Mouse (Mus musculus) left cerebral cortex, adult 11 months (tissue): ENCODE measurements around the gene Ip6k1.
"Not testable (repeated sequence)": the region's sequence is repeated elsewhere in the genome, so short reads cannot be mapped to it uniquely, and the experiment has no call there.

ENCODE experiments used
- DNase-seq: peaks from one replicate; pipeline ENCODE4 v3.0.0; 2022; ENCODE audit warnings: low spot score

Ip6k1 gene

DNA sequence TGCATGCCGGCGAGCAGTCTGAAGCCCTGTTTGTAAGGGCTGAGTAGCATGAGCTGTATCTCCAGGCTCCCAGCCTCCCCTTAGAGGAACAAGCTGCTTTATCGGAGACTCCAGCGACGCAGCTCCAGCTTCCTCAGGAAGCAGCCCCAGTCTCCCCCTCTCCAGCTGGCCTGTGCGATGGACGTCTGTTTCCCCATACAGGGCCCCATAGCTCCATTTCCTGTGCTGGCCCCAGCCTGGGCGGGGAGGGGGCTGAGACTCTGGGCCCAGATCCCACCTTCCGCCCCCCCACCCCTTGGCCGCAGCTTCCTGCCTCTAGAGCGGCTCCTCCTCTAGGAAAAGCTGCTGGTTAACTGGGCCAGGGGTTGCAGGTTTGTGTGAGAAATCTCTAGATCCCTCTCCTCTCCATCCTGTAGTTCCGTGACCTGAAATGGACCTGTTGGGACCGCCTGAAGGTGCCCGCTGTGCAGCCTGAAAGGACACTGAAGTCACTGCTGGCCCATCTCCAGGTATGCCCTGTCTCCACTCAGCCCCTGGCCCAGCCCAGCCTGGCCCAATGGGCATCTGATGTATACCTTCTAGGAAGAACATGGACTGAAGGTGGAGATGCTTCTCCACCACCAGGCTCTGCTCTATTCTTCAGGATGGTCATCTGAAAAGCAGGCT, 19.5 kb upstream of the Ip6k1 start, which contains the start of gene Gm20661:
Gene Gm20661, plus strand, starts transcription at position 378 of the 666 bp plus-strand sequence.
- DNase-seq = no peak

DNA sequence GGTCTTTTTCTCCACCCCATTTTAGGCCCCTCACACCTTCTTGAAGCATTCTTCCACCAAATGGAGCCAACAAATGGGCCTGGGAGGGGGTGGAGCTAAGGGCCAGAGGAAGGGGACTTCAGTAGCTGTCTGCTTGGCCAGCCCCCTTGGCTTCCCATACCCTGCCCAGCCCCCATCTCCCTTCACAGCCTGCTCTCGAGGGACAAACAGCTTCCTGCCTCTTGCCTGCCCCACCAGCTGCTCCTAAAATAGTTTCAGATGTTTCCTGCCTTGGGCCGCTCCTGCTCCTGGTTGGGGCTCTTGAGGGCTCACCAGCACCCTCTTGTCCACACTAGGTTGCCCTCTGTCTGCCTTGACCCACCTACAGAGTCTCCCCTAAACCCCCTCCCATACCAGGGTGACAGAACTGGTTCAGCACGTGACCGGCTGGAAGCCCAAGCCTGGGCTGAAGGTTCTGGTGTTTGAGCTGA, 18.8 kb upstream of the Ip6k1 start:
- DNase-seq = no peak

DNA sequence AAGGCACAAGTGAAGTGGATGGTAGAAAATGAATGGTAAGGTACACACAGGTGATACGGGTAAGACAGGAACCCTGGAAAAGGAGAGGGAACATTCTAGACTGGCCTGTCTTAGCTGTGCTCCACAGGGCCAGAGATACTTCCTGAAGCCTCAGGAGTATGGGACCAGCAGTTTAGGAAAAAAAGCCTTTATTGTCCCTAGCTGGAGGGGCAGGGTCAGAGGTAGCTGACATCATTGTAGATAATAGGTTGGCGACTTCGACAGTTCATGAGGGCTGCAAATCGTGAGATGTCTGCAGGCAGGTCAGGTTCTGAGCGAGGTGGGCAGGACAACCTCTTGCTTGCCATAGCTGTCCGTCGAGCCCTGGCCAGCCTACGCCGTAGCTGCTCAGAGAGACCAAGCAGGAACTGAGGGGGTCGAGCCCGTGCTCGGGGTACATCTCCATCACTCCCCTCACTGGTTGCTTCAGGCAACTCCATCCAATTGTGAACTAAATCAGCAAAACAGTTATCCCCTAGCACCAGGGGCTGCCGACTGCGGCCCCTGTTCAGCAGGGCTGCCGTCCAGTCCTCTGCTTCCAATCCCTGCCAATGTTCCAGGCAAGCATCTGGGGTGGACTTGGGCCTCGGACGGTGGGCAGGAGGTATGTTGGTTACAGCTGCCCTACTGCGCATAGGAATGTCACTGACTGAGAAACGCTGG, 18.1 kb upstream of the Ip6k1 start:
- DNase-seq = no peak

DNA sequence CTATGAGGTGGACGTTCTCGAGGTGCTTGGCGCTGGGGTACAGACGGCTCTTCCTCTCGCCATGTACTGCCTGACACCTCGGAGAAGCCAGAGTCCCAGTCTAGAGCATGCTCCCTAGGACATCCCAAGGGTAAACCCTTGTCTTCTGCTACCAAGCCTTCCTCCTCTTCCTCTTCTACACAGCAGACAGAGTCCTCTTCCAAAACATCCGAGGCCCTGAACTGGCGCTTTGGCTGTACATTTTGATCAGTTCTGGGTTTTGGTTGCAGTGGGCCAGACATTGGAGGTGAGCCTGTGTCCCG, 17.6 kb upstream of the Ip6k1 start:
- no peak for DNase-seq

DNA sequence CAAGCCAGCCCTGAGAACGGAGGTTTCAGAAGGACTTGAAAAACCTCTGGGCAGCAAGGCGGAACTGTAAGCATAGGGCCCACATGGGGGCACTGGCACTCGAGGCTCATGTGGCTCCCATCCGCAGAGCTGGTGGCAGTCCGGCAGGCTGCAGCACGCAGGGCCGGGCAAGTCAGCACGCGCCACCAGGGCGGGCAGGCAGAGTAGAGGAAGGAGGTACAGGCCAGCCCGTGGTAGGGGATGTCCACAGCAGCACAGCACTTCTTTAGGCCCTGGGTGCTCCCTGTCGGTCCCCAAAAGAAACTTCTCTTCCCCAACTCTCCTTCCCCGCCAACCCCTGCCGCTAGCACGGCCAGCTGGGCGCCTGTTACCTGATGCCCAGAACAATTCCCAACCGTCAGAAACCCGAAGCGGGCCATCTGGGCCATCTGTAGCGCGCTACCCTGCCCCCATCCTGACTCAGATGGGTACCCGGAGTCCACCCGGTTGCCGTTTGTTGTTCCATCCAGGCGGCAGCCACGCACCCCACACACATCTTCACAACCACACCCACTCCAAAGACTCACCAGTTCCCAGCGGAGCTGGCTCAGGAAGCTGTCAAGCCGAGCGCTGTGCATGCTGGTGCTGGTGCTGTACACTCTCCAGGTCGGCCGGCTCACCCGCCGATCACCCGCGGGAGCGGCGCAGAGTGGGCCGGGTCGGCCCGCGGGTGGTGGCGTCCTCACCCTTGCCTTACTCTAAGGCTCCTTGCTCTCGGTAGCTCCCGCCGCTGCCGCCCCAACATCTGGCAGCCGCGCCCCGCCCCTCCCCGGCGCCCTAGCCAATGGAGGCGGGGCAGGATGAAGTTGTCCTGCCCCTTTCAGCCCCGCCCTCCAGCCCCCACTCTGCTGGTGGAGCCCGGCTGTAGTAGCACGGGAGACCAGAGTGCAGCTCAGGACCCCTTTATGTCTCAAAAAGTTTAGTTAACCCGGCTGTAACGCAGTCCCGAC, 16.9 kb upstream of the Ip6k1 start, which contains the start of gene Inka1:
Gene Inka1, minus strand, starts transcription at position 749 of the 989 bp plus-strand sequence.
- DNase-seq = peak; percentile 67

DNA sequence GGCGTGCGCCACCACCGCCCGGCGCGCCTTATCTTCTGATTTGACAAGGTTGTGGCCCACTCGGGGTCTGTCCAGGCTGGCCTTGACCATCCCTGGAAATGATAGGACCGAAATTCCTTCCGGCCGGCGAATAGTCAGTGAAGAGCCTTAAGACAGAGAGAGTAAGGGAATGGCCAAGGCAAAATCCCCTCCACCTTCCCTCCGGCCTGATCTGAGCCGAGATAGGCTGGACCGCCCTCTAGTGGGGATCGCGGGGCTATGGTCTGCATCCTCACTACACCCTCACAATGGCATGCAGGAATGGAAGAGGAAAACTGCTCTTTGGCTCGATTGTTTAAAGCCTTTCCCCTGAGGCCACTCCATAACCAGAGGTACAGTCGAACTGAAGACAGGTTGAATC, 15.9 kb upstream of the Ip6k1 start:
- DNase-seq = peak; percentile 62

DNA sequence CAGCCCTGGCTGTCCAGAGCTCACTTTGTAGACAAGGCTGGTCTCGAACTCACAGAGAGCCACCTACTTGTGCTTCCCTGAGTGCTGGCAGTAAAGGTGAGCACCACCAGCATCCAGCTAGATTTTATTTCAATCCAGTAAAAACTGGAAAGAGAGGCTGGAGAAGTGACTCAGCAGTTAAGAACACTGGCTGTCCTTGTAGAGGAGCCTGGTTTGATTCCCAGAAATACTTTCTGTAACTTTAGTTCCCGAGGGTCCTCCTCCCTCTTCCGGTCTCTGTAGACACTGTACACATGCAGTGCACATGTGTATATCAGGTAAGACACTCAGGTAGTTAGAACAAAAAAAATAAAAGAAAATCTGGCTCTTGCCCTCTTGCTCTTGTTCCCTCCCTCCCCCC, 14.4 kb upstream of the Ip6k1 start:
- no peak for DNase-seq

DNA sequence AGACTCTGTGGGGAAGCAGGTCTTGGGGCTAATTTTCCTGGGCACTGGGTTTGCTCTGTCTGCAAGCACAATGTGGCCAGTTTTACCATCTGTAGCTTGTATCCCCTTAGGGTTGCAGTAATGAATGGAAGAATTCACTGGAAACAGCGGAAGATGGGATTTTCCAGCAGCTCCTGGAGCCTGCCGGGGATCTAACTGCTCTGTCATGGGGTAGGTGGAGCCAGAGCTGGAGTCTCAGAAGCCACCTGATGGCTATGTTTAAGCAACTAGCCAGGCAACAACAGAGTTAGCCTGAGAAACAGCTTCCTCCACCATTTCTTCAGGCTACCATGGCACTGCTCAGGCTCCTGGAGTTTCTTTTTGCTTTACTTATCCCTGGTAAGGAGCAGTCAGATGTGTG, 10.1 kb upstream of the Ip6k1 start, which contains the start of gene Cdhr4:
Gene Cdhr4, plus strand, starts transcription at position 301 of the 400 bp plus-strand sequence.
- no peak for DNase-seq

DNA sequence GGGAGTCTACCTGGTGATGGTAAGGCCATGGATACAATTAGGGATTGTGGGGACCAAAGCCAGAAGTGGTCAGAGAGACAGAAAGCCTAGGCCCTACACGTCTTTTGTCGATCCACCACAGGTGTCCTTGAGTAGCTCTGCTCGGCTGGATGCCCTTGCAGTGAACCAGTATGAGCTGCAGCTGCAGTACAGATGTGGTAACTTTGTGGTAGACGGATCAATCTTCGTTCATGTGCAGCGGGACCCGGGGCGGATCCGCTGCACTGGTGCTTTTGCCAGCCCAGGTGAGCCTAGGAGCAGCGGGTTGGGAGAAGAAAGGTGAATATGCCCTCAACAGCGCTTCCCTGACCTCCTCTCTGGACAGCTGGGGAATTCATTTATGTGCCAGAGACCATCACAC, 9.3 kb upstream of the Ip6k1 start:
- DNase-seq = no peak

DNA sequence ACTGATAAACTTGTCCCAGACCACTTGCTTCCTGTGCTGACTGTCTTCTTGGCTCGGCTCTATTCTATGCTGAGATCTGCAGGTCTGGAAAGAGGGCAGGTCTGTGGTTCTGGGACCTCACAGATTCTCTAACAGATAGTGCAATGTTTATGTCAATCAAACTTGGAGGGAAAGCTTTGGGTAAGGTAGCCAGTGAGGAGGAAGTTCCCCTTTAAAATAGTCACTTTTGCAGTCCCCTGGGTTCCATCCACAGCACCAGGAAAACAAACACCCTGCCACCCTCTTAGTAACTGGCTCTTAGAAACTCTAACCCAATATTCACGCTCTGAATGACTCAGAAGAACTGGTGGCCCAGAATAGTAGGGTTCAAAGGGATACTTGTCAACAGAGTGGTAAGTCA, 7.8 kb upstream of the Ip6k1 start:
- DNase-seq = no peak

DNA sequence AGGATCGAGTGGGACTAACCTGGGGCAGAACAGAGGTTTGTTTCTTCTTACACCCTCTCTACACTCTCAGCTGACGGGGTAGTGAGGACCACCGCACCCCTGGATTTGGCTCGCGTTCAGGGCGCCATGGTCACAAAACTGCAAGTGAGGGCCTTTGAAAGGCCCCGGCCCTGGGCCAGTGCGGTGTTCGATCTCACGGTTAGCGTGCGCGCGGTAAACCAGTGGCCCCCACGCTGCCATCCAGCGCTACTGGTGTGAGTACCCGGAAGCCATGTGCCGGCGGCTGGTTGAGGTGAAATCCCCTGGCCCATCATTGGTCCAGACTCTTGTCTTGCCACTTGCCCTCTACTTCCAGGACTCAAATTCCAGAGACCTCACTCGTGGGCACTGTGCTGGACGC, 6.8 kb upstream of the Ip6k1 start:
- DNase-seq = no peak

DNA sequence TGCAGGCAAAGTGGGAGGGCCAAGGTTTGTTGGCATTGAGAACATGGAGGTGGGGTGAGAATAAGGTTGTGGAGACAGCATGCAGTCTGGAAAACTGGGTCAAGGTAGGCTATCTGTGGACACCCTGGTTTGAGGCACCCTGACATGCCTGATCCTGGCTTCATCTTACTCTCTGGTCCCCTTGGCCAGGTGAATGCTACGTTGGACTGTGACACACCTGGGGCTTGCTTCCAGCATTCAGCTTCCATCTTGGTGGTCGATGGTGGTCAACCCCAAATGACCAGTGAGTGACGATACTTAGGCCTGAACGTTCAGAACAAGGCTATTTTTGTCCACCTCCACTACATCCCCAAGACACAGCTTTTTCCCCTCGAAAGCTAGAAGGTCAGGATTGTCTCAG, 6.3 kb upstream of the Ip6k1 start, which contains the start of gene Gm20662:
Gene Gm20662, plus strand, starts transcription at position 301 of the 400 bp plus-strand sequence.
- DNase-seq = no peak

DNA sequence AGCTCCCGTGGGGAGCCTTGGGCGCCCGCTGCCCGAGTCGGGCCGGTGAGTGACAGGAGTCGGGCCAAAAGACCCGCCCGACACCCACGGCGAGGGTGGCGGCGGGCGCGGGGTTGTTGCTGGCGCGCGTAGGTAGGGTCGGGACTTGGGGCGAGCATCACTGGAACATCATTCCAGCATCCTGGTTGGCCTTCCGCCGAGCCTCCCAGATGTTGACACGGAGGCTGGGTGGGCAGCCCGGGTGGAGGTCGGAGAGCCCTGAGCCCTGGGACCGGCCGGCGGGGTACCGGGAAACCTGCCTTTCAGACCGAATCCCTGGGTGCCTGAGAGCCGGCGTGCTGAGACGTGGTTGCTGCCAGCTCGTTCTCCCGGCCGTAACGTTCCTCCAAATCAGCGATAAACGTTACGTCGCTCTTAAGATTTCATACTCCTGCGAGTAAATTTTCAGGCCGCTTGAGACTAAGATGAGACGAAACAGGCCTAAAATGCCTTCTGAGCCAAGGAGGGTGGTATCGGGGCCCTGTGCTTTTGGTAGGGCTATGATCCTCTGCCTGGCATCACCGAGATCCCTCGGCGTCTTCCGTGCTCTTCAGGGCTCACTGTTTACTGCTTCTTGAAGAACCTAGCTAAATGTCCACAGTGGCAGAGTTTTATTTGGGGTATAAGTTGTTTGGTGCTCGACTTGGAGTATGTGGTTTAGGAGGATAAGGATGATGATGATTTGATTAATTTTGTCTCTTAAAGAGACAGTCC, 653 bp downstream of the Ip6k1 start:
- DNase-seq = no peak

DNA sequence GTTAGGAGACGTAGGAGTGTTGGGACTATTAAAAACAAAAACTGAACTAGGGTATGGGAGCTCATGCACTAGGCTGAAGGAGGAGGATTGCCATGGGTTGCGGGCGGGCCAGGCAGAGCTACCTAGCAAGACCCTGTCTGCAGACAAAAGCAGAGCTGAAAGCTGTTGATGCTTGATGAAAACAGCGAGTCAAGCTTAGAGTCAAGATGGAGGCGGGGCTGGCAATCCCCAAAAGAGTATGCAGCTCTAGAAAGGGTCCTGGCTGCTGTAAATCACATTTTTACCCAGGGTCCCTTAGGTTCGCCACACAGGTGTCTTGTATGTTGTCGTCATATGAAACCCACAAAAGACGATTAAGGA, 1.2 kb downstream of the Ip6k1 start:
- no peak for DNase-seq

DNA sequence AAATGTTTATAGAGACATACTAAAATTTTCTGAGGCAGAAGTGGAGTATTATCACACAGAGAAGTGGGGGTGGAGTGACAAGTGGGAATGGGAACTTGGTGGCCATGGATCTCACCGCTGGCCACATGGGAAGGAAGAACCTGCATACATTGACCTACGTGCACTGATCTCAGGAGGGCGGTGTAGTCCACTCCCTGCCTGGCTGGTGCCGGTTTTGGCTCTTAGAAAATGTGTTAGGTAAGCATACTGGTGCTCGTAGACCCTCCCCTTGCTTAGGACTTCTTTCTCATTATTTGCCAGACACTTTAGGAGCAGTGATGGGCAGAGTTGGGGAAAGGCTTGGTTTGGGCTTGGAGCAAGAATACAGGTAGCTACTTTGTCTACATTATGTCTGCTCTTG, 5.7 kb downstream of the Ip6k1 start:
- no peak for DNase-seq

DNA sequence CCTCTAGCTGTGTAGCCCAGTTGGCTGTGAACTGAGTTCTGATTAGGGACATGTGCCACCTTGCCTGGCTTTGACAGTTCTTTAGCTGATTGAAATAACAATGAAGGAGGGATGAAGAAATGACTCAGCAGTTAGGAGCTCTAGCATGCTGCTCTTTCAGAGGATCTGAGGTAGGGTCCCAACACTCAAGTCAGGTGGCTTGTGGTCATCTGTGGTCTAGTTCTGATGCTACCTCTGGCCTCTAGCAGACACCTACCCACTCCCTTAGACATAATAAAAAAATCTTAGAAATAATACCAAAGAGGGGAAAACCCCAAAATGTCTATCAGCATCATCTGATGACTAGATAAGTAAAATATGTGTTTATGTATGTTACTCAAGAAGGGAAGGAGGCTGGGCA, 8.1 kb downstream of the Ip6k1 start:
- no peak for DNase-seq

DNA sequence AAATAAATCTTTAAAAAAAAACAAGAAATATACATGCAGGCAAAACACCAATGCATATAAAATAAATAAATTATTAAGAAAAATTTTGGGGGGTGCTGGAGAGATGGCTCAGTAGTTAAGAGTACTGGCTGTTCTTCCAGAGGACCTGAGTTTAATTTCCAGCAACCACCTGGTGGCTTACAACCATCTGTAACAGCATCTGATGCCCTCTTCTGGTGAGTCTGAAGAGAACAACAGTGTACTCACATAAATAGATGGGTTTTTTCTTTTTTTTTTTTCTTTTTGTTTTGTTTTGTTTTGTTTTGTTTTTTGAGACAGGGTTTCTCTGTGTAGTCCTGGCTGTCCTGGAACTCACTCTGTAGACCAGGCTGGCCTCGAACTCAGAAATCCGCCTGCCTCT, 11.3 kb downstream of the Ip6k1 start:
- DNase-seq = not testable (repeated sequence)

DNA sequence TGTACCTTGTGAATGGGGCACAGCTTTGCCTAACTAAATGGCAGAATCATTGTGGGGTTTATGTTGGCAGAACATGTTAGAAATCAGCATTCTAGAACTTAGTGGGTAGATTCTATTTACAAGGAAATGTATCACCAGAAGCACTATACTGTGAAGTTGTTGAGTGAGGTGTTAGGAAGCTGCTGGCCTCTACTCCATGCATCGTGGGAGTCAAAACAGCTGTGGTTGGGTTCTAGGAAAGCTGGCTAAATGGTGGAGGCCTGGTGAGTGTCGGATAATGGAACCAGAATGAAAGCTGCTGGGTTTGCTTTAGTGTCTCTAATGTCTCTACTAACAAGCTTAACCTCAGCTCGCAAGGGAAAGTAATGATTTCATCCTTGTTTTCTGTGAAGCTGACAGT, 14.8 kb downstream of the Ip6k1 start:
- DNase-seq = peak; percentile 29

DNA sequence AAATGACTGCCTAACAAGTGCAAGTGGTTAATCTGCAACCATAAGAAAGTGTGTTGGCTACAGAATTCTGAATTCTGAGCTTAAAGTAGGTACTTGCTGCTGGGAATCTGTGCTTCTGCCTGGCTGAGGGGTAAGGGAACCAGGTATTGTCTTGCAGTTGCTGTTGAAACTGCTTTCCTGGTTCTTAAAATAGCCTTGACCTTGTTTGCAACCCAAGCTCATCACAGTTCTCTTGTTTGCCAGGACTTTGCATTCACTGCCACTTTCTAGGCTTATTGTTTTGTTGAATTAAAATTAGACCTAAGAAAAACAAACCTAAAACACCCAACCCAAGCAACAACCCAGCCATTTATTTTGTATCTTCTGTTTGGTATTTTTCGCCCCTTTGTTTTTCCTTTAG, 18.4 kb downstream of the Ip6k1 start:
- no peak for DNase-seq

DNA sequence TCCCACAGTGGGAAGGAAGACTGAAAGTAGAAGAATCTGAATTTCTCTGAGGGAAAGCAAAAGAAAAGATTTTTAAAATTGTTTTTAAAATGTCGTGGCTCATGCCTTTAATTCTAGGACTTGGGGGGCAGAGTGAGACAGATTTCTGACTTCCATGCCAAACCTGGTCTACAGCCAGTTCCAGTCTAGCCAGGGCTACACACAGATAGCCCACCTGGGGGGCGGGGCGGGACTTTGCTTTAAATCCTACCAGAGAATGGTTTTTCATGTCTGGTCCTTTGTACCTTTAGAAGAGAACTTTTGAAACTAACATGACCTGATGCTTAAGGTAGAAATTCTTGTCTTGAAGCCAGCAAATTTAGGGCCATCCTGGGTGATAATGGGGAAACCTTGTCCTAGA, 20.9 kb downstream of the Ip6k1 start:
- DNase-seq = no peak

DNA sequence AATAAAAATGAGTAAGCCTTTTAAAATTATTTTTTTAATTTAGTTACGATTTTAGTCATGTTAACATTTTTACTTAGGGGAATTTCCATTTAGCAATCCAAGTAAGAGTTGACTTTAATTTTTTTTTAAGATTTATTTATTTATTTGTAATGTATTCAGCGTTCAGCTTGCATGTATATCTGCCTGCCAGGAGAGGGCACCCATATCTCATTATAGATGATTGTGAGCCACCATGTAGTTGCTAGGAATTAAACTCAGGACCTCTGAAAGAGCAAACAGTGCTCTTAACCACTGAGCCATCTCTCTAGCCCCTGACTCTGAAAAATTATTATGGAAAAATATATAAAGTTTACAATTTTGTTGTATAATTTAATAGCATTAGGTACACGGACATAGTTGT, 24.3 kb downstream of the Ip6k1 start:
- DNase-seq = no peak

DNA sequence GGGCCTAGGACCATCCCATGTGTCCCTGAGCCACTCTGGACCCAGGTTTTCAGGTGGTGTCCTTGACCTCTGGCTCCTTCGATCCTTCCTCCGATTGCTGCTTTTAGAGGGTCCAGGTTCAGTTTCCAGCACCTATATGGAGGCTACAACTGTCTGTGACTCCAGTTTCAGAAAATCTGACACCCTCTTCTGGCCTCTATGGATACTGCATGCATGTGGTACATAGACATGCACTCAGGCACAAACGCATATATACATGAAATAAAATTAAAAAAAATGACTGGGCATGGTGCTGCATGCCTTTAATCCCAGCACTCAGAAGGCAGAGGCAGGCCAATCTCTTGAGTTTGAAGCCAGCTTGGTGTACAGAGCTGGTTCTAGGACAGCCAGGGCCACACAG, 25.6 kb downstream of the Ip6k1 start:
- DNase-seq = no peak
